Mouse (Mus musculus) MEL (cell line): ENCODE results near the gene Gm20441.

Experiments
- CHD2 ChIP-seq: IDR thresholded peaks from 2 replicates; pipeline ENCODE4 v1.6.1; 2011; ENCODE audit warnings: low read length, improper control_type of control experiment
- GATA1 ChIP-seq: IDR thresholded peaks from 2 replicates; pipeline ENCODE4 v1.6.1; 2011; ENCODE audit warnings: low read depth, low read length, improper control_type of control experiment
- HCFC1 ChIP-seq: IDR thresholded peaks from 2 replicates; pipeline ENCODE4 v1.6.1; 2012; ENCODE audit warnings: low read depth, mild to moderate bottlenecking, inconsistent platforms, low read length, improper control_type of control experiment, moderate library complexity
- MXI1 ChIP-seq: IDR thresholded peaks from 2 replicates; pipeline ENCODE4 v1.6.1; 2011; ENCODE audit warnings: mild to moderate bottlenecking, low read depth, low read length, improper control_type of control experiment
- NELFE ChIP-seq: IDR thresholded peaks from 2 replicates; pipeline ENCODE4 v1.6.1; 2011; ENCODE audit warnings: low read depth, low read length, improper control_type of control experiment
- POLR2A ChIP-seq, 2 experiments: IDR thresholded peaks; 2 replicates each; pipeline ENCODE4 v1.6.1; 2011 to 2012; ENCODE audit warnings: low read length in 2 of 2, mild to moderate bottlenecking in 2 of 2, control low read depth in 1 of 2, improper control_type of control experiment in 1 of 2, low read depth in 1 of 2, moderate library complexity in 1 of 2; ENCODE audit not compliant: control insufficient read depth in 1 of 2, insufficient read depth in 1 of 2, poor library complexity in 1 of 2
- RCOR1 ChIP-seq: IDR thresholded peaks from 2 replicates; pipeline ENCODE4 v1.6.1; 2012; ENCODE audit warnings: low read depth, mild to moderate bottlenecking, inconsistent platforms, low read length, improper control_type of control experiment
- USF2 ChIP-seq, 2 experiments: IDR thresholded peaks; 2 replicates each; pipeline ENCODE4 v1.6.1; 2011 to 2012; ENCODE audit warnings: improper control_type of control experiment in 2 of 2, low read length in 2 of 2, borderline replicate concordance in 1 of 2, inconsistent platforms in 1 of 2, low read depth in 1 of 2, mild to moderate bottlenecking in 1 of 2; ENCODE audit not compliant: insufficient read depth in 1 of 2
- ZC3H11A ChIP-seq: IDR thresholded peaks from 2 replicates; pipeline ENCODE4 v1.6.1; 2012; ENCODE audit warnings: low read depth, mild to moderate bottlenecking, inconsistent platforms, low read length, improper control_type of control experiment

DNA sequence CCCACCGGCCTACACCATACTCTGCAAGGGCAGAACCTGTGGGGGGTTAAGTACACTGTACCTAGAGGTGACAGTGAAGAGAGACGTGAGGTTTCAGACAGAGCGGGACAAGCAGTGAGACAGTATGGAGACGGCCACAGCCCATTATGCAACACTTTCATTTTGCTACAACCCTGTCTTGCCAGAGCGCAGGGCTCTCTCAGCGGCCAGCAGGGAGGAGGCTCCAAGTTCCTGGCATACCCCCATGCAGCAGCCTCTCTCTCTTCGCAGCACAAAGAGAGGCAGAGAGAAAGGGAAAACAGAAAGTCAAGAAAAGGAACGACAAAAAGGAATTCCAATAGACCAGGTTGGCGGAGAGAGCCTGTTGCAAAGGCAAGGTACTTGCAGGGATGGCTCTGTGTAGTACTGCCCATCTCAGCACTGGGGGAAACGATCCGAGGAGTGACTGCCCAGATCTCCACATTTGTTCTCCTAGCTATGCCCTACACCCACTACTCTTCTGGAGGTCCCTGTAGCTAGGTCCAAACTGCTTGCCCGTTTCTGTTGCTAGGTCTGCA lies 16.9 kb upstream of the Gm20441 start:
- no peak for TF ChIP-seq POLR2A (IDR thresholded peaks at IDR 0.05; ENCODE audit: control insufficient read depth in 1 of 2, insufficient read depth in 1 of 2, low read depth in 1 of 2, low read length in 2 of 2, poor library complexity in 1 of 2)
- TF ChIP-seq HCFC1 = no peak
- TF ChIP-seq GATA1 = no peak
- TF ChIP-seq ZC3H11A = no peak
- TF ChIP-seq NELFE = no peak
- TF ChIP-seq RCOR1 = no peak
- TF ChIP-seq USF2 (IDR thresholded peaks at IDR 0.05; ENCODE audit: borderline replicate concordance in 1 of 2, insufficient read depth in 1 of 2, low read depth in 1 of 2, low read length in 2 of 2) = no peak
- no peak for TF ChIP-seq MXI1
- no peak for TF ChIP-seq CHD2
